Mouse (Mus musculus) ES-Bruce4 (cell line): ENCODE measurements around the gene Gm38431.

ENCODE experiments used
- CTCF ChIP-seq: IDR thresholded peaks from one replicate; pipeline ENCODE4 v1.8.1; 2011; ENCODE audit warnings: low read depth, low read length
- POLR2A ChIP-seq: IDR thresholded peaks from one replicate; pipeline ENCODE4 v1.8.1; 2011; ENCODE audit warnings: low read length; ENCODE audit not compliant: insufficient read depth

GRCm38 (mm10) chr9:21093423-21093822 lies 1.6 kb upstream of the Gm38431 start:
- TF ChIP-seq CTCF (no peak), POLR2A (no peak)
